18 mouse cellular contexts compared by ENCODE assay signal in genomic region chr4:107550546-107550945, GRCm38 (mm10).
DNase-seq lines count a peak whose midpoint lies in the region; ATAC-seq and TF ChIP-seq lines count a peak whose summit lies in the region.
"Had no signal": no experiment of that assay in that cellular context is flagged by ENCODE, and none has a peak within 500 bp of the region (broad histone marks: within the 10 kb centered on the region; RNA-seq: fewer than 3 reads in every experiment).

No protein-coding gene starts in this region.

- peak; percentile 60; the same call in 1 of the 2 replicates for ATAC-seq in lung, embryonic 16.5 days (ENCODE audit: low read depth)
- ATAC-seq in lung, postnatal 0 days = no peak
- ATAC-seq in hindbrain, embryonic 14.5 days (ENCODE audit: low FRiP score) = no peak
- ATAC-seq: forebrain, embryonic 16.5 days; liver, embryonic 12.5 days had no signal

- no peak for TF ChIP-seq CTCF in lung, postnatal 0 days (IDR thresholded peaks at IDR 0.05)

- peaks cover 12% of the 10 kb centered on the region; the same call in 1 of the 2 replicates for H3K4me1 ChIP-seq in lung, embryonic 16.5 days (replicated peaks; ENCODE audit: control insufficient read depth, insufficient read depth, low read length)
- H3K4me1 ChIP-seq in lung, postnatal 0 days (ENCODE audit: insufficient read depth, low read depth, low read length) = no peaks in the 10 kb centered on the region
- H3K4me1 ChIP-seq in ES-E14 (ENCODE audit: control insufficient read depth in 2 of 2, insufficient read depth in 2 of 2, low read length in 2 of 2, poor library complexity in 1 of 2) = no peaks in the 10 kb centered on the region
- peaks cover 13% of the 10 kb centered on the region; the same call in 1 of the 2 replicates for H3K4me1 ChIP-seq in hindbrain, embryonic 14.5 days (replicated peaks; ENCODE audit: control insufficient read depth, insufficient read depth, low read length)
- H3K4me1 ChIP-seq: liver, embryonic 12.5 days had no signal

- WGBS in lung, embryonic 16.5 days = 72% methylated on average over 3 of the region's 3 CpGs
- 56% methylated on average over 3 of the region's 3 CpGs for WGBS in lung, postnatal 0 days
- WGBS in hindbrain, embryonic 14.5 days = 79% methylated on average over 3 of the region's 3 CpGs

- no peak for DNase-seq in lung, postnatal 0 days (ENCODE audit: low spot score)
- peak; percentile 82 for DNase-seq in 3T3-L1 (ENCODE audit: low read depth, low spot score)
- DNase-seq in ES-E14 (ENCODE audit: low read depth, low spot score) = peak; percentile 7
- DNase-seq in fibroblast of lung, adult 2 months (ENCODE audit: low read depth) = peak; percentile 60
- no peak for DNase-seq in hindbrain, embryonic 14.5 days (ENCODE audit: low spot score)
- DNase-seq in B cell, adult 2 months = no peak
- DNase-seq in yolk sac, embryonic 10.5 days (ENCODE audit: low spot score) = no peak
- DNase-seq: adrenal gland, adult 8-10 months; cerebellum, adult 9-10 months; kidney, adult 9 months; lung, adult 2 months; right cerebral cortex, postnatal 4 days had no signal

- no peaks in the 10 kb centered on the region for H3K36me3 ChIP-seq in lung, embryonic 16.5 days (ENCODE audit: control insufficient read depth, insufficient read depth, low read length)
- no peaks in the 10 kb centered on the region for H3K36me3 ChIP-seq in lung, postnatal 0 days (ENCODE audit: insufficient read depth, low read length)
- no peaks in the 10 kb centered on the region for H3K36me3 ChIP-seq in ES-E14 (ENCODE audit: control insufficient read depth, insufficient read depth, low read length, poor library complexity, severe bottlenecking)
- no peaks in the 10 kb centered on the region for H3K36me3 ChIP-seq in hindbrain, embryonic 14.5 days (replicated peaks; ENCODE audit: control insufficient read depth, insufficient read depth)
- H3K36me3 ChIP-seq: heart, embryonic 12.5 days; hindbrain, embryonic 13.5 days; liver, embryonic 12.5 days had no signal

- no peaks in the 10 kb centered on the region for H3K27me3 ChIP-seq in lung, embryonic 16.5 days (ENCODE audit: control insufficient read depth, insufficient read depth, low read depth, low read length)
- no peaks in the 10 kb centered on the region for H3K27me3 ChIP-seq in lung, postnatal 0 days (replicated peaks; ENCODE audit: insufficient read depth, low read length)
- H3K27me3 ChIP-seq in hindbrain, embryonic 14.5 days (ENCODE audit: control insufficient read depth, insufficient read depth, low read length) = no peaks in the 10 kb centered on the region
- H3K27me3 ChIP-seq: heart, embryonic 12.5 days; hindbrain, embryonic 13.5 days; liver, embryonic 12.5 days had no signal

- no peak for TF ChIP-seq EP300 in lung, postnatal 0 days (IDR thresholded peaks at IDR 0.05)

- no peak overlapping the region for H3K27ac ChIP-seq in lung, embryonic 16.5 days (ENCODE audit: low read length)
- H3K27ac ChIP-seq in lung, postnatal 0 days (ENCODE audit: low read length) = no peak overlapping the region
- H3K27ac ChIP-seq in ES-E14 (ENCODE audit: insufficient read depth, low read depth, low read length, poor library complexity, severe bottlenecking) = no peak overlapping the region
- H3K27ac ChIP-seq in hindbrain, embryonic 14.5 days = no peak overlapping the region
- H3K27ac ChIP-seq: hindbrain, embryonic 13.5 days; liver, embryonic 12.5 days had no signal

- H3K4me3 ChIP-seq in lung, embryonic 16.5 days (ENCODE audit: low read length) = no peak overlapping the region
- no peak overlapping the region for H3K4me3 ChIP-seq in lung, postnatal 0 days (ENCODE audit: low read depth, low read length)
- H3K4me3 ChIP-seq in ES-E14 (ENCODE audit: insufficient read depth in 1 of 2, low read depth in 1 of 2, low read length in 2 of 2, poor library complexity in 1 of 2, severe bottlenecking in 1 of 2) = no peak overlapping the region
- H3K4me3 ChIP-seq in hindbrain, embryonic 14.5 days (replicated peaks; ENCODE audit: low read length) = no peak overlapping the region
- H3K4me3 ChIP-seq: heart, embryonic 12.5 days; hindbrain, embryonic 13.5 days; liver, embryonic 12.5 days had no signal

- H3K9me3 ChIP-seq in lung, embryonic 16.5 days (ENCODE audit: control insufficient read depth, low read length) = no peaks in the 10 kb centered on the region
- no peaks in the 10 kb centered on the region for H3K9me3 ChIP-seq in lung, postnatal 0 days (ENCODE audit: low read length)
- no peaks in the 10 kb centered on the region for H3K9me3 ChIP-seq in ES-E14 (ENCODE audit: control insufficient read depth, insufficient read depth, low read depth, low read length)
- H3K9me3 ChIP-seq in hindbrain, embryonic 14.5 days (ENCODE audit: control insufficient read depth, low read length) = no peaks in the 10 kb centered on the region
- H3K9me3 ChIP-seq: heart, embryonic 12.5 days; liver, embryonic 12.5 days had no signal

- H3K4me2 ChIP-seq in lung, embryonic 16.5 days (ENCODE audit: low read depth, low read length) = no peak overlapping the region
- H3K4me2 ChIP-seq in lung, postnatal 0 days (replicated peaks; ENCODE audit: low read depth, low read length) = no peak overlapping the region
- no peak overlapping the region for H3K4me2 ChIP-seq in hindbrain, embryonic 14.5 days (replicated peaks)
- H3K4me2 ChIP-seq: heart, embryonic 12.5 days; hindbrain, embryonic 13.5 days; liver, embryonic 12.5 days; midbrain, embryonic 11.5 days had no signal

- in situ Hi-C loops in ES-E14 (cut with MboI; ENCODE audit: low sequenced_read_pairs in 2 of 2, unreplicated experiment in 2 of 2) = no loop called here

- H3K9ac ChIP-seq in lung, embryonic 16.5 days (ENCODE audit: low read length) = no peak overlapping the region
- no peak overlapping the region for H3K9ac ChIP-seq in lung, postnatal 0 days (replicated peaks; ENCODE audit: low read depth)
- no peak overlapping the region for H3K9ac ChIP-seq in ES-E14 (ENCODE audit: insufficient read depth, low read depth, low read length, poor library complexity, severe bottlenecking)
- H3K9ac ChIP-seq in hindbrain, embryonic 14.5 days = no peak overlapping the region
- H3K9ac ChIP-seq: heart, embryonic 12.5 days; hindbrain, embryonic 13.5 days; liver, embryonic 12.5 days had no signal

TF ChIP-seq in ES-E14, 5 proteins besides CTCF, POLR2A, EP300 and RAD21:
- TF ChIP-seq ZC3H11A (IDR thresholded peaks at IDR 0.05; ENCODE audit: borderline replicate concordance, low read depth, low read length) = no peak
- TF ChIP-seq ZNF384 (IDR thresholded peaks at IDR 0.05; ENCODE audit: low read depth, low read length) = no peak
- no peak for TF ChIP-seq MAFK (IDR thresholded peaks at IDR 0.05; ENCODE audit: insufficient read depth, low read depth, low read length)
- no peak for TF ChIP-seq HCFC1 (IDR thresholded peaks at IDR 0.05; ENCODE audit: borderline replicate concordance, insufficient read depth, low read length)
- no peak for TF ChIP-seq CHD2 (IDR thresholded peaks at IDR 0.05; ENCODE audit: low read depth, low read length)

Comparison
In these comparisons a context has a peak if more than half of its experiments do, and no peak if none do; other contexts are left out.
1. DNase-seq: peak in 3T3-L1 (single experiment), ES-E14 (single experiment) and fibroblast of lung, adult 2 months (single experiment); none in lung, postnatal 0 days (single experiment), hindbrain, embryonic 14.5 days (single experiment), B cell, adult 2 months (0 of 2) and yolk sac, embryonic 10.5 days (single experiment).